Mouse (Mus musculus) ES-E14 (cell line): ENCODE measurements at regions not wholly inside any gene's neighbourhood (a gene's known extent, or its start where the extent isn't known, plus 50 kb on each side); places are given as distances from the start of the nearest gene placed in this dataset.

Experiments
- HCFC1 ChIP-seq: IDR thresholded peaks from 2 replicates; pipeline ENCODE4 v1.6.1; 2012; ENCODE audit warnings: low read length, inconsistent platforms, borderline replicate concordance; ENCODE audit not compliant: insufficient read depth
- MAFK ChIP-seq: IDR thresholded peaks from 2 replicates; pipeline ENCODE4 v1.6.1; 2014; ENCODE audit warnings: mild to moderate bottlenecking, low read depth, low read length, inconsistent platforms; ENCODE audit not compliant: insufficient read depth

DNA sequence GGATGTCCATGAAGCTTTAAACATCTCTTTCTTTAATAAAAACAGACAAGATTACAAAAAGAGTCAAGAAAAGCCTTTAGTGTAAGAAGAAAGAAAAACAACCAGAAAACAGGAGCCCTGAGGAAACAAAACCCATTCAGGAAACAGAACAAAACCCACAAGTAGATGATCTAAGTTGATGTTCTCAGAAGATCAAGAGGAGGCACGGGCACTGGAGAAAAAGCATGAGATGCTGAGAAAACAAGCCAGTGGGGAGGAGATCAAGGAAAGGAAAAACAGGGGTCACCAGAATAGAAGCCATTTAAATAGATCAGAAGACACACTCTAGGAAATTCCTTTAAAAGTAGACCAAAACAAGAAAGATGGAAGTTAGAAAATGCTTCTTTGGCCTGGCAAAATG, 62.1 kb downstream of the Skor1 start:
- TF ChIP-seq MAFK (no peak), HCFC1 (no peak)
